Mouse (Mus musculus) macrophage (primary cell): ENCODE measurements around the gene BC030499. TPM values are rescaled to one million over a fixed set of nuclear protein-coding genes. Genes with fewer than 3 reads are reported as not detected.
"Not testable (repeated sequence)": the region's sequence is repeated elsewhere in the genome, so short reads cannot be mapped to it uniquely, and the experiment has no call there.

Experiments
- H3K27ac ChIP-seq: fragments of 350-480 bp; formaldehyde crosslinking; 2 replicates; pipeline ENCODE4 v1.9.0; 2021
- H3K36me3 ChIP-seq: fragments of 350-480 bp; formaldehyde crosslinking; 2 replicates; pipeline ENCODE4 v1.9.0; 2021; ENCODE audit errors: inconsistent target
- H3K4me3 ChIP-seq: fragments of 350-480 bp; formaldehyde crosslinking; 2 replicates; pipeline ENCODE4 v1.9.0; 2021; ENCODE audit errors: inconsistent target
- H3K79me2 ChIP-seq: fragments of 350-480 bp; formaldehyde crosslinking; 2 replicates; pipeline ENCODE4 v1.9.0; 2021; ENCODE audit errors: inconsistent target
- WGBS: methylation state at CpG from one replicate; pipeline ENCODE4 v1.1.7; 2026; ENCODE audit warnings: inconsistent platforms; ENCODE audit not compliant: missing documents; 5-methylcytosine and 5-hydroxymethylcytosine counted together
- polyA plus RNA-seq: library from polyadenylated mRNA; stranded (reverse); fragments of 250-400 nt; gene quantifications from 3 replicates; pipeline ENCODE4 v1.2.4, GENCODE M21; 2018; ENCODE audit warnings: inconsistent platforms

Gene BC030499
- polyA plus RNA-seq, 1 experiment from 2014 or later: 0.32 TPM

DNA sequence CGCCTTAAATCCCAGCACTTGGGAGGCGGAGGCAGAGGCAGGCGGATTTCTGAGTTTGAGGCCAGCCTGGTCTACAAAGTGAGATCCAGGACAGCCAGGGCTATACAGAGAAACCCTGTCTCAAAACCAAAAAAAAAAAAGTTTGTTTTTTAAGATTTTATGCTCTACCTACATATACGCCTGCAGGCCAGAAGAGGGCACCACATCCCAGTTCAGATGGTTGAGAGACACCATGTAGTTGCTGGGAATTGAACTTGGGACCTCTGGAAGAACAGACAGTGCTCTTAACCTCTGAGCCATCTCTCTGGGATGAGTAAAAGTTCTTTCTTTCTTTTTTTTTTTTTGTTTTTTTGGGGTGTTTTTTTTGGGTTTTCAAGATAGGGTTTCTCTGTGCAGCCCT is 14.5 kb upstream of the BC030499 start:
- H3K4me3 ChIP-seq, H3K27ac ChIP-seq: not testable (repeated sequence)
- WGBS: 93% methylated on average over 4 of the region's 4 CpGs
- Histone ChIP-seq H3K36me3 (peaks cover 79% of the 10 kb centered on the region), H3K79me2 (peaks cover 78% of the 10 kb centered on the region)

DNA sequence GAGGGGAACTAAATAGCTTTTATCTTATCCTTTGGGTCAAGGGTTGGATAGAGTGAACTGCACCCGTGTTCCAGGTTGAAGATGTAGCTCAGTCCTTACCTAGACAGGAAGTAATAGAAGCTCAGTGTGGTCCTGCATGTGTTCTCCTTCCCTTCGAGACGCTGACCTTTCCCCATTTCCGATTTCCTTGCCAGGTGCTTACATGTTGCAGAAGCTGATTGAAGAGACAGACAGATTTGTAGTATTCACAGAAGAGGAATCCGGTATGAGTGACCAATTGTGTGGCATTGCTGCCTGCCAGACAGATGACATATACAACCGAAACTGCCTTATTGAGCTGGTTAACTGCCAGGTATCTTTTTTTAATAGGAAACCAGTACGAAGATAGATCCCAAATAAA is 11.8 kb upstream of the BC030499 start:
- Histone ChIP-seq H3K4me3 (no peak overlapping the region), H3K27ac (no peak overlapping the region), H3K79me2 (peaks cover 67% of the 10 kb centered on the region), H3K36me3 (peaks cover 79% of the 10 kb centered on the region)
- 92% methylated on average over 7 of the region's 7 CpGs for WGBS

DNA sequence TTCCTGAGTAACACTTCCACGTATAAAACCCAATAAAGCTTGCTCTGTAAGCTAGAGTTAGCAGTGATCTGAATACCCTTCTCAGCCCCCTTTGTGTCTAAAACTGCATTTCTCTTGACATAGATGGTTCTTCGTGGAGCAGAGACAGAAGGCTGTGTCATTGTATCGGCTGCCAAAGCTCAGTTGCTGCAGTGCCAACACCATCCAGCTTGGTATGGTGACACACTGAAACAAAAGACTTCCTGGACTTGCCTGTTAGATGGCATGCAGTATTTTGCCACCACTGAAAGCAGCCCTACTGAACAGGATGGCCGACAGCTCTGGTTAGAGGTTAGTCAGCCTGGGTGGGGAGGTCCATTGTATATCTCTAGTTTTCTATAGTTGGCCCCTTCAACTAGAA is 11.1 kb upstream of the BC030499 start:
- Histone ChIP-seq H3K79me2 (peaks cover 60% of the 10 kb centered on the region), H3K27ac (no peak overlapping the region), H3K36me3 (peaks cover 79% of the 10 kb centered on the region), H3K4me3 (no peak overlapping the region)
- WGBS: 86% methylated on average over 4 of the region's 4 CpGs

DNA sequence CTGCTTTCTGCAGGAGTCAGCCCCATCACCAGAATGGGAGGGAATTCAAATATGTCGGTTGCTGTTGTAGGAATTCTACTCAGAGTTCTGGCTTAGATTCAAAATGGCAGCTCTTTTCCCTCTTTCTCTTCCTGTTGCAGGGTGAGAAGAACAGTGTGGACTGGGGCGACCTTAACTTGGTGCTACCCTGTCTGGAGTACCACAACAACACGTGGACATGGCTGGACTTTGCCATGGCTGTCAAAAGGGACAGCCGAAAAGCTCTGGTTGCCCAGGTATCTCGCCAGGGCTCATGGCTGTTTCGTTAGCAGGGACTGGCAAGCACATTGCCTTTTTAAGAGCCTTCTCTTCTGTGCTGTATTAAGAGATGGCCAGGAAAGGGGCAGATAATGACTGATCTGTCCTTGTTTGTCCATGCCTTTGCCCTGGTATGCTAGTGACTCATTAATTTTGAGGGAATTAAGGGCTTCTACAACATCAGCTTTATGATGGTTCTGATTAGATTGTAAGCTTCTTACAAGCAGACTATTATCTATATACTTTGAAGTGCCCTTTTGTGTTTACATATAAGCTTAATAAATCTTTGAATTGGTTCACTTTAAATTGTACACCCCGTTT is 1.4 kb upstream of the BC030499 start:
- 96% methylated on average over 7 of the region's 7 CpGs for WGBS
- Histone ChIP-seq H3K36me3 (peaks cover 66% of the 10 kb centered on the region), H3K27ac (no peak overlapping the region), H3K4me3 (no peak overlapping the region), H3K79me2 (no peaks in the 10 kb centered on the region)

DNA sequence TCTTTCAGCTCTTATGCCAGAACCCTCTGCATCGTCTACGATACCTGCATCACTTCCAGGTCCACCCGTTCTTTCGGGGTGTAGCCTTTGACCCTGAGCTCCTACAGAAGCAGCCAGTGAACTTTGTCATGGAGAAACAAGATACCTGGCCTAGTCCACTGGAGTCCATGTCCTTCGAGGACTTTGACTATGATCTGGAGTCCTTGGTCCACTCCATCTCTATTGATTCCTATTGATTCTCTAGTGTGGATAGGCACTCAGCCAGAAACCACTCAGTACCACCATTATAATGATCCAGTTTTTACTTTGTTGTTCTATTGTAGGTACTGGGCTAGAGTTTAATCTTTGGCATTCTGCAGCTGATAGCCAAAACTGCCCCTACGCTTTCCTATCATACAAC is 3.9 kb downstream of the BC030499 start:
- no peaks in the 10 kb centered on the region for H3K79me2 ChIP-seq
- H3K27ac ChIP-seq: no peak overlapping the region
- peaks cover 17% of the 10 kb centered on the region for H3K36me3 ChIP-seq
- 92% methylated on average over 6 of the region's 6 CpGs for WGBS
- H3K4me3 ChIP-seq: no peak overlapping the region

DNA sequence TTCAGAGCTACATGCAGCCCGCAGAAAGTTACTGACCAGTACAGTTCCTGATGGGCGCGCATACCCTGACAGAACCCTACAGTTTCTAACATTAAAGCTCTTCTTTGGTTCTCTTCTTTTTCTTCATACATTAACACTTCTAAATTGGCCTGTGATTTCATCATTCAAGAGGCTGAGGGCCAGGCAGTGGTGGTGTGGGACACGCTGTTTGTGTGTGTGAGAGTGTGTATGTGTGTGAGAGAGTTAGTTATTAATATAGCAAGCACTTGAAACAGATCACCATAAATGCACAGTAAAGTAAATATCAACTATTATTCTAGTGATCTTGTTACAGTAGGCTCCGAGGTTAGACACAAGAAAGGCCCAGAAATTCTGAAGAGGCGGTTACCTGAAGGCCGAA is 10.3 kb downstream of the BC030499 start:
- Histone ChIP-seq H3K36me3 (no peaks in the 10 kb centered on the region), H3K27ac (no peak overlapping the region), H3K4me3 (peak overlapping the region; percentile 82), H3K79me2 (peaks cover 40% of the 10 kb centered on the region)
- WGBS: 67% methylated on average over 7 of the region's 7 CpGs

DNA sequence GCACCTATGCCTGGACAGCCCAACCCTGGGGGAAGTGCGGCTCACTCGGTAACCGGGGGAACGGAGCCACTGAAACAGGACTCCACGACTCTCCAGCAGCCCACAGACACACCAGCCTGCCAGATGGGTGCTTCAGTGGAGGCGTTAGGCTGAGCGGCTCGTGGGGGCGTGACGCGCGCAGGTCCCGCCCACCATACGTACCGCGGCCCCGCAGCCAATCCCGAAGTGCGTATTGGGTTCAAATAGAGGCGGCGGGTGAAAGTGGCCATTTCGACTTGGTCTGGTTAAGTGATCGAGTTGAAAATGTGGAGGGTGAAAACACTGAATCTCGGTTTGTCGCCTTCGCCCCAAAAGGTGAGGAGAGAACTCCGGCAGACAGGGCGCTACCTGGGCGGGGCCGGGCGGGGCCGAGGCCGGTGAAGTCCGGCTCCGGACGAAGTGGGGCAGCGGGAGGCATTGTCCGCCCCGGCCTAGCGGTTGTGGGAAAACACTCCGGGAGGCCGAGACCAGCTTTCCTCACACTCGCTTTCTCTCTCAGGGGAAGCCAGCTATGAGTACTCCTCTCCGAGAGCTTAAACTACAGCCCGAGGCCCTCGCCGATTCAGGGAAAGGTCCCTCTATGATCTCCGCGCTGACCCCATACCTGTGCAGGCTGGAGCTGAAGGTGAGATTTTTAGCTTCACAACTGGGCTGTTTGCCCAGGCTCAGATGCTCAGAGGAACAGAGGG is 10.9 kb downstream of the BC030499 start, which contains the start of gene Spag5:
Spag5 (plus strand) TSS at position 173 of the 728 bp plus-strand sequence.
- WGBS: 1% methylated on average over 48 of the region's 49 CpGs
- H3K4me3 ChIP-seq: peak within 1 kb of the TSS; percentile 82
- peak within 1 kb of the TSS; percentile 52 for H3K27ac ChIP-seq
- H3K36me3 ChIP-seq: no peaks in the 10 kb centered on the region
- peaks cover 46% of the 10 kb centered on the region for H3K79me2 ChIP-seq

DNA sequence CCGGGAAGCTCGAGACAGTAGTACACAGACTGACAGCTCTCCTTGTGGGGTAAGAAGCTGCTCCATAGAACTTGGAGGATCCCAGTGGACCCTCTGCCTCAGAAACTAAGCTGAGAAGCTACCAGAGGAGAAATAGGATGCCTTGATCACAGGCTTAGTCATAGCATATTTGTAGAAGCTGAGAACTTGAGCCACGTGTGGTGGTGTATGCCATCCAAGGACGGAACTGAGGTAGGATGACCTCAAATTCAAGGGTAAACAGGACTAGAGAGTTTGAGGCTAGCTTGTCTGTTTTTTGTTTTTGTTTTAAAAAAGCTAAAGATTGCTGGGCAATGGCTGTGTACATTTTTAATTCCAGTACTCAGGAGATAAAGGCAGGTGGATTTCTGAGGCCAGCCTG is 14.6 kb downstream of the BC030499 start:
- no peaks in the 10 kb centered on the region for H3K36me3 ChIP-seq
- H3K79me2 ChIP-seq: peaks cover 63% of the 10 kb centered on the region
- 90% methylated on average over 4 of the region's 4 CpGs for WGBS
- no peak overlapping the region for H3K27ac ChIP-seq
- no peak overlapping the region for H3K4me3 ChIP-seq

DNA sequence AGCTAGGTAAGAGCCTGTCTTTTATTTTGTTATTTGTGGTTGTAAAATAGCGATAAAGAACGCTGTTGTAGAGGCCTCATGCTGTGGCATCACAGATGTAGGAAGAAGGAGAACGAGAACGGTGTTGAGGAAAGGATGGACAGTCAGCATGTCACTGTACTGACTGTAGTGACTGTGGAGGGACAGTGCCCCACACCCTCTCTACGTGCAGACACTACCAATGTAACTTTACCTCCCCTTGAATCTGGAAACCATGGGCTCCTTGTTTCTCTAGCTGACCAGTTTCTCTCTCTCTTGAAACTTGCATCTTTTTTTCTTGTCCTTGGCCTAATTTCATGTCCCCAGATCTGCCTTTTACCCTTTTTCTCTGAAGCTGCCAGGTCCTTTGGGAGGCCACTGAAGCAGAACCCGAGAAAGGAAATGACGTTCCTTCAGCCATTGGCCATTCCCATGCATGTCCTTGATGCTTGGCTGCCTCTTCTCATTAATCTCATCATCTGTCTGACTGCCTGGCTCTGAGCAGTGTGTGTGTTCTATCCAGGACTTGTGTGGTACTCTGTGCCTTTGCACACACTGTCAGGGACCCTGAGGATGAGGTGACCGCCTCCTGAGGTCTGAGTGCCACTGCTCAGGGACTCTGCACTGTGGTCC is 20.3 kb downstream of the BC030499 start:
- no peak overlapping the region for H3K27ac ChIP-seq
- 95% methylated on average over 8 of the region's 8 CpGs for WGBS
- H3K79me2 ChIP-seq: peaks cover 22% of the 10 kb centered on the region
- H3K4me3 ChIP-seq: no peak overlapping the region
- no peaks in the 10 kb centered on the region for H3K36me3 ChIP-seq

GRCm38 (mm10) chr11:78313662-78314061 is 23.0 kb downstream of the BC030499 start:
- WGBS: 95% methylated on average over 2 of the region's 2 CpGs
- H3K36me3 ChIP-seq: no peaks in the 10 kb centered on the region
- H3K79me2 ChIP-seq: no peaks in the 10 kb centered on the region
- no peak overlapping the region for H3K4me3 ChIP-seq
- H3K27ac ChIP-seq: no peak overlapping the region

DNA sequence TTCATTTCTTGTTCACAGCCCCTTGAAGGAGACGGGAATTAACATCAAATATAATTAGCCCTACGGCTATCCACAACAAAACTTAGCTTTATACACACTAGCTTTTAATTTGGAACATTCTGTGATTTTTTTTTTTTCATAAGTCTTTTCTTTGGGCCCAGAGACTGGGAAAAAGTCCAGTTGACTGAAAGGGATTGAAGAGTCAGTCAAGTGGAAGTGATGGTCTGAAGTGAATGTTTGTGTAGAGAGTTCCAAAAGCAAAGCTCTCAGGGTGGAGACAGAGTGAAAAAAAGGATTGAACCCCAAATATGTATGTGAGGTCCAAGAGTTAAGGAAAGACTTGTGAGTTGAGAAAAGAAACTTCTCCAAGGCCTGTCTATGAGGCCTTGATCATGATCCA is 27.8 kb downstream of the BC030499 start:
- no peak overlapping the region for H3K27ac ChIP-seq
- no peaks in the 10 kb centered on the region for H3K79me2 ChIP-seq
- H3K4me3 ChIP-seq: no peak overlapping the region
- WGBS: 71% methylated on average over 1 of the region's 2 CpGs
- no peaks in the 10 kb centered on the region for H3K36me3 ChIP-seq

GRCm38 (mm10) chr11:78322076-78322831 is 31.6 kb downstream of the BC030499 start:
- H3K36me3 ChIP-seq: no peaks in the 10 kb centered on the region
- WGBS: 77% methylated on average over 2 of the region's 2 CpGs
- peak overlapping the region; percentile 43 for H3K27ac ChIP-seq
- no peaks in the 10 kb centered on the region for H3K79me2 ChIP-seq
- H3K4me3 ChIP-seq: peak overlapping the region; percentile 30; the same call in 1 of the 2 replicates

DNA sequence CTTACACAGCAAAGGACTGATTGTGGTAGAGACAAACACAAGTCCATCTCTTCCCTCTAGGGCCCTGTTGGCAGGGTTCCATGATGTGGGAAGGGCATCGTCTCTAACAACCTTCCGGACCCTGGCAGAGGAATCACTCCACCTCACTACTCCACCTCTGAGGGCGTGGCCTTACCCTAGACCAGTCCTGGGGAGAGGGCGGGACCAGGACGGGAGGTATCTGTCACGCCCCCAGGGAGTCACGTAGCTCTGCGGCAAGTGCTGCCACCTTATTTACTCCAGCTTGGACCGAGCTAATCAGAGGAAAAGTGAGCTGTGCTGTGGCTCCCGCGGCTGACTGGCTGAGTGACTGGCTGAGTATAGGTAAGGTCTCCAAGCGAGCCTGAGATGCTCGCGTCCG is 32.2 kb downstream of the BC030499 start, which contains the start of gene Aldoc:
Aldoc (plus strand) TSS at position 109 of the 400 bp plus-strand sequence.
- peak within 1 kb of the TSS; percentile 30 for H3K4me3 ChIP-seq

GRCm38 (mm10) chr11:78324000-78324785 is 33.6 kb downstream of the BC030499 start:
- 83% methylated on average over 13 of the region's 15 CpGs for WGBS
- no peak overlapping the region for H3K4me3 ChIP-seq
- H3K36me3 ChIP-seq: no peaks in the 10 kb centered on the region
- H3K79me2 ChIP-seq: peaks cover 5% of the 10 kb centered on the region; the same call in 1 of the 2 replicates
- no peak overlapping the region for H3K27ac ChIP-seq

More for the DNA sequence above, 32.2 kb downstream of the BC030499 start, which contains the start of gene Aldoc:
- Histone ChIP-seq H3K27ac (peak within 1 kb of the TSS; percentile 43), H3K36me3 (no peaks in the 10 kb centered on the region), H3K79me2 (no peaks in the 10 kb centered on the region)
- 6% methylated on average over 15 of the region's 15 CpGs for WGBS
